Mouse (Mus musculus) megakaryocyte, adult 5-6 weeks (primary cell): Measurements from ENCODE around the gene Plbd1. TPM values are rescaled to one million over a fixed set of nuclear protein-coding genes. Genes with fewer than 3 reads are reported as not detected.

Experiments used
- total RNA-seq, 2 experiments: library from RNA; stranded (forward) in 1 of 2; stranded (reverse) in 1 of 2; fragments of 153-499, 151-499 nt in 1 of 2; fragments of 221-1000, 200-1000 nt in 1 of 2; gene quantifications; 2 replicates each; pipeline versions ENCODE4 v1.2.3 to v1.2.4; 2015 to 2017

Gene Plbd1
- total RNA-seq, 2 experiments from 2014 or later: 290 to 350 TPM

Other genes starting within 250 kb of the Plbd1 start
- gene E330021D16Rik, start 246.4 kb downstream of the Plbd1 start, total RNA-seq (2015): not detected in 2 replicates
- not detected in 2 replicates for gene E330021D16Rik, start 246.4 kb downstream of the Plbd1 start, total RNA-seq (2017)
- 101 and 129 TPM in 2 replicates for gene Atf7ip, start 155.8 kb downstream of the Plbd1 start, total RNA-seq (2015)
- gene Atf7ip, start 155.8 kb downstream of the Plbd1 start, total RNA-seq (2017): 80.1 and 84.8 TPM in 2 replicates
- gene Gucy2c, start 119.8 kb upstream of the Plbd1 start, total RNA-seq (2015): 0.27 TPM in 1 of 2 replicates, not detected in the other
- gene Gucy2c, start 119.8 kb upstream of the Plbd1 start, total RNA-seq (2017): 0.11 TPM in 1 of 2 replicates, not detected in the other
- 17.5 and 18.6 TPM in 2 replicates for gene Hist4h4, start 142.5 kb upstream of the Plbd1 start, total RNA-seq (2015)
- 27.1 and 30.5 TPM in 2 replicates for gene Hist4h4, start 142.5 kb upstream of the Plbd1 start, total RNA-seq (2017)
- 45.2 and 62.1 TPM in 2 replicates for gene H2afj, start 146.3 kb upstream of the Plbd1 start, total RNA-seq (2015)
- gene H2afj, start 146.3 kb upstream of the Plbd1 start, total RNA-seq (2017): 40.5 and 48.4 TPM in 2 replicates
- 0.45 and 1.0 TPM in 2 replicates for gene BC049715, start 165.7 kb upstream of the Plbd1 start, total RNA-seq (2015)
- gene BC049715, start 165.7 kb upstream of the Plbd1 start, total RNA-seq (2017): 1.1 and 1.3 TPM in 2 replicates
- 70.9 and 71.0 TPM in 2 replicates for gene Wbp11, start 166.3 kb upstream of the Plbd1 start, total RNA-seq (2015)
- 35.1 and 42.6 TPM in 2 replicates for gene Wbp11, start 166.3 kb upstream of the Plbd1 start, total RNA-seq (2017)
- gene Smco3, start 173.5 kb upstream of the Plbd1 start, total RNA-seq (2015): 0.21 and 0.51 TPM in 2 replicates
- gene Smco3, start 173.5 kb upstream of the Plbd1 start, total RNA-seq (2017): 0.26 and 0.49 TPM in 2 replicates
- 0.31 TPM in 1 of 2 replicates, not detected in the other for gene Art4, start 195.8 kb upstream of the Plbd1 start, total RNA-seq (2015)
- gene Art4, start 195.8 kb upstream of the Plbd1 start, total RNA-seq (2017): 0.18 and 0.94 TPM in 2 replicates
- gene Mgp, start 213.9 kb upstream of the Plbd1 start, total RNA-seq (2015): 0.42 and 1.5 TPM in 2 replicates
- gene Mgp, start 213.9 kb upstream of the Plbd1 start, total RNA-seq (2017): not detected in 2 replicates